28 mouse cellular contexts compared by ENCODE assay signal in the genomic region with DNA sequence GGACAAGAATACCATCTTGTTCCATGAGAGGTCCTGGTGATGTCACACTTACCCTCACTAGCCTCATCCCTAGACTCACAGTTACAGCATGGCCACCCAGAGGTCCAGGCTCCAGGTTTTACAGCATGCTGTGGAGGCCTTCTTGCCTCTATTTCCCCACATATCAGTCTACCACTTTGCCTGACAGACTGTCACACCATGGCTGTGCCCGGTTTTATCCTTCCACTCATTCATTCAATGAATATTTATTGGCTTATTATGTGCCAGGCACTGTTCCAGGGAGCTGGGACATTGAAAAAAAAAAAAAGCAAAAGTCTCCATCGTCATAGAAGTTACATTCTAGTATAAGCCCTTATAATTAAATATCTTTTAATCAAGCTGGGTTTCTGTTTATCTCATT.
"Had no signal": no experiment of that assay in that cellular context is flagged by ENCODE, and none has a peak within 500 bp of the region (broad histone marks: within the 10 kb centered on the region; RNA-seq: fewer than 3 reads in every experiment).

No protein-coding gene starts in this region.

- H3K9ac ChIP-seq: heart, embryonic 12.5 days; hindbrain, embryonic 13.5 days; hindbrain, embryonic 15.5 days; kidney, embryonic 15.5 days; limb, embryonic 12.5 days; liver, embryonic 13.5 days; liver, embryonic 15.5 days; liver, postnatal 0 days had no signal

- H3K27me3 ChIP-seq: hindbrain, embryonic 15.5 days; liver, embryonic 13.5 days; liver, embryonic 15.5 days had no signal

- ATAC-seq: hindbrain, postnatal 0 days; intestine, embryonic 16.5 days; liver, postnatal 0 days had no signal

- H3K4me2 ChIP-seq: heart, embryonic 12.5 days; hindbrain, embryonic 13.5 days; hindbrain, embryonic 15.5 days; kidney, embryonic 15.5 days; limb, embryonic 12.5 days; liver, embryonic 11.5 days; liver, embryonic 13.5 days; liver, embryonic 15.5 days had no signal

- H3K27ac ChIP-seq: gastrocnemius, adult 2 months; heart, embryonic 10.5 days; hindbrain, embryonic 13.5 days; hindbrain, embryonic 15.5 days; hindbrain, postnatal 0 days; kidney, embryonic 15.5 days; kidney, postnatal 0 days; limb, embryonic 12.5 days; liver, embryonic 13.5 days; liver, embryonic 15.5 days had no signal

- H3K9me3 ChIP-seq: heart, embryonic 10.5 days; heart, embryonic 12.5 days; hindbrain, embryonic 13.5 days; hindbrain, embryonic 15.5 days; kidney, embryonic 15.5 days; limb, embryonic 12.5 days; liver, embryonic 13.5 days; liver, embryonic 15.5 days had no signal

- DNase-seq: gastrocnemius, adult 2 months; gastrocnemius, postnatal 10 days; gastrocnemius, postnatal 25 days; heart, adult 18-20 months; heart, postnatal 10 days; heart, postnatal 36 days; kidney, adult 11 months; kidney, adult 2 months; kidney, adult 9 months; kidney, postnatal 14 days; kidney, postnatal 36 days; layer of hippocampus, adult 9-11 months; layer of hippocampus, postnatal 36 days; left cerebral cortex, postnatal 4 days; liver; liver, embryonic 13.5 days; liver, postnatal 0 days had no signal

- H3K4me1 ChIP-seq: kidney, embryonic 15.5 days; liver, embryonic 13.5 days; liver, embryonic 15.5 days had no signal

- H3K36me3 ChIP-seq: heart, embryonic 10.5 days; heart, embryonic 12.5 days; hindbrain, embryonic 13.5 days; hindbrain, embryonic 15.5 days; kidney, embryonic 15.5 days; limb, embryonic 12.5 days; liver, embryonic 13.5 days; liver, embryonic 15.5 days had no signal

- H3K4me3 ChIP-seq: gastrocnemius, adult 2 months; heart, embryonic 10.5 days; heart, embryonic 12.5 days; hindbrain, embryonic 13.5 days; hindbrain, embryonic 15.5 days; kidney, embryonic 15.5 days; limb, embryonic 12.5 days; liver, embryonic 13.5 days; liver, embryonic 15.5 days had no signal
